Comparison of ENCODE assay signal across 12 mouse cellular contexts in genomic region chr5:97184512-97184911, GRCm38 (mm10).
"Had no signal": no experiment of that assay in that cellular context is flagged by ENCODE, and none has a peak within 500 bp of the region (broad histone marks: within the 10 kb centered on the region; RNA-seq: fewer than 3 reads in every experiment).

No protein-coding gene starts in this region.

- DNase-seq: retina, postnatal 1 day; right cerebral cortex, adult 18-20 months; right cerebral cortex, postnatal 14 days; right cerebral cortex, postnatal 25 days; right cerebral cortex, postnatal 4 days; spleen, adult 18-20 months; thymus, adult 18-20 months; thymus, adult 2 months; thymus, postnatal 14 days; thymus, postnatal 25 days; thymus, postnatal 36 days; thymus, postnatal 4 days had no signal
